Mouse (Mus musculus) left cerebral cortex, adult 2 months (tissue): ENCODE measurements at regions not wholly inside any gene's neighbourhood (a gene's known extent, or its start where the extent isn't known, plus 50 kb on each side); places are given as distances from the start of the nearest gene placed in this dataset.

Experiments
- DNase-seq, 2 experiments: peaks; one replicate each; pipeline ENCODE4 v3.0.0; 2021 to 2022; ENCODE audit warnings: low spot score in 2 of 2, mixed read lengths in 1 of 2; ENCODE audit errors: extremely low spot score in 1 of 2
- H3K27ac ChIP-seq: fragments of 200-600 bp; 2 replicates; pipeline ENCODE4 v1.8.1; 2022
- H3K4me3 ChIP-seq: fragments of 200-600 bp; 2 replicates; pipeline ENCODE4 v1.8.1; 2022
- CTCF ChIP-seq: fragments of 200-600 bp; IDR thresholded peaks from 2 replicates; pipeline ENCODE4 v1.8.1; 2022; ENCODE audit warnings: antibody characterized with exemption, mild to moderate bottlenecking, moderate library complexity
- intact Hi-C: fragments of 180-260 bp; cut with DNase I; formaldehyde crosslinking; loops from one replicate; pipeline ENCODE4 v1.15.1; 2025

DNA sequence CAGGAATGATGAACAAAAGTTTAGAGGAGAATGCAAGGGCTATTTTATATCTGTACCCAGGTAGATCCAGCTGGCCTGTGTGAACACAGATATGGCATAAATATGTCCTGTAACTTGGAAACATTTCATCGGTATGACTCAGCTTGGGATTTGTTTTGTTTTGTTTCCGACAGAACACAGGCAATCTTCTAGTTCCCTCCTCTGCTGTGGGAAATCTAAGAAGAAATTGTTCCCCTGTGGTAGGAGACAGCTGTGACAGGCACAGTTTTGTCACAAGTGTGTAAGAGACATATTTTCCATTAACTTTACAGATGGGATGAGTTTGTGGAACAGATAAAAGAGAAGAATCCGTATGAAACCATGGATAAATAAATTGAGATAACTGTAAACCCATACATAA lies 687.0 kb downstream of the Tpm3-rs7 start:
- DNase-seq = no peak
- intact Hi-C loops = no loop called here
- TF ChIP-seq CTCF = no peak
- no peak overlapping the region for H3K4me3 ChIP-seq
- no peak overlapping the region; the same call in 1 of the 2 replicates for H3K27ac ChIP-seq

GRCm38 (mm10) chr14:114002420-114002819 lies 688.0 kb downstream of the Tpm3-rs7 start:
- Histone ChIP-seq H3K27ac (peak overlapping the region; percentile 41; the same call in 1 of the 2 replicates), H3K4me3 (no peak overlapping the region)
- TF ChIP-seq CTCF = no peak
- DNase-seq = peak in 1 of 2 experiments; percentile 13
- intact Hi-C loops = no loop called here

DNA sequence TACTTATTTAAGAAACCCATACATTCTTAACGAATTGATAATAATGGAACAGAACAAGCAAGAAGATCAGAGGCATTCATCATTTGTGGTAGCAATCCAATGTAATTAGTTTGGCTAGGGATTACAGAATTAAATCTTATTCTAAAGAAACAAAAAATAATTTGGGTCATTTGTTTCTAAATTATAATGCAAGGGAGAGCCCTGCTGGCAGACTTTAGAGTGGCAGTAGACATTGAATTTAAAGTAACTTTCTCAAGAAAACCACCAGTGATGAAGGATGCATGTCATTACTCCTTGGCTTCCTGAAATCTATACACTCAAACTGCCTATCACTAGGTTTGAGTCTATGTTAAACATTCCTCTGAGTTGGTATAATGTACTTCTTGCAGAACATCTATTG lies 722.7 kb downstream of the Tpm3-rs7 start:
- intact Hi-C loops = loop anchor here (10.0 kb wide), 1 partner anchor 528 kb away; no protein-coding TSS in a partner anchor

DNA sequence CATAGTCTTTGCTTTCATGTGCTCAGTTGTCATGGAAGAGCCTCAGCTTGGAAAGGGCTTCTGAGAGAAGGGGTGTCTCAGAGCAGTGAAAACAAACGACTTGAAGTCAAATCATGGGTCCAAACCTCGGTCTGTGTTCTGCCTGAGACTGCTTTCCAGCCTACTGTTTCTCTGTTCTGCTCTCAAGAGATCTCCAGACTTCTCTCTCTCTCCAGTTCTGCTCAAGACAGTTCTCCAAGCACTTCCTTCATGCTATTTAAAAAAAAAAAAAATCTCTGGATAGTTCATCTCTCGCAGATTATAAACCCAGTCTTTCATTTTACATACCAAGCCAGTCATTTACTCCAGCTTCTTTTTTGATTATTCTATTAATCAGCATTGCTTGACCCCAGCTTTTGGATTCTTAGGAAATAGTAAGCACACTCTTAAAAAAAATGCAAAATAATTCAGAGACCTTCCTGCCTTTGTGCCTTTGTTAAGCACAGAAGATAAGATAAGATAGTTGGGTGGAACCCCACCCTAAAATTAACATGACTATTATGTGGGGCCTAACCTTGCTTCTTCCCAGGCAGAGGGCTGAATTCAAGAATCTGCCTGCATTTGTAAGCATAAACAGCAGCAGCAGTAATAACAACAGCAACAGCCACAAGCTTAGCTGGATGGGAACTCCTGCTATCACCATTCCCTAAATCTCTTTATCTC lies 724.4 kb downstream of the Tpm3-rs7 start:
- no peak for TF ChIP-seq CTCF
- intact Hi-C loops = loop anchor here (10.0 kb wide), 1 partner anchor 526 kb away; no protein-coding TSS in a partner anchor
- Histone ChIP-seq H3K4me3 (no peak overlapping the region), H3K27ac (no peak overlapping the region)
- DNase-seq = no peak

More for the DNA sequence above, 722.7 kb downstream of the Tpm3-rs7 start:
- no peak for DNase-seq
- peak; percentile 40 for TF ChIP-seq CTCF
- no peak overlapping the region for H3K4me3 ChIP-seq
- no peak overlapping the region for H3K27ac ChIP-seq

DNA sequence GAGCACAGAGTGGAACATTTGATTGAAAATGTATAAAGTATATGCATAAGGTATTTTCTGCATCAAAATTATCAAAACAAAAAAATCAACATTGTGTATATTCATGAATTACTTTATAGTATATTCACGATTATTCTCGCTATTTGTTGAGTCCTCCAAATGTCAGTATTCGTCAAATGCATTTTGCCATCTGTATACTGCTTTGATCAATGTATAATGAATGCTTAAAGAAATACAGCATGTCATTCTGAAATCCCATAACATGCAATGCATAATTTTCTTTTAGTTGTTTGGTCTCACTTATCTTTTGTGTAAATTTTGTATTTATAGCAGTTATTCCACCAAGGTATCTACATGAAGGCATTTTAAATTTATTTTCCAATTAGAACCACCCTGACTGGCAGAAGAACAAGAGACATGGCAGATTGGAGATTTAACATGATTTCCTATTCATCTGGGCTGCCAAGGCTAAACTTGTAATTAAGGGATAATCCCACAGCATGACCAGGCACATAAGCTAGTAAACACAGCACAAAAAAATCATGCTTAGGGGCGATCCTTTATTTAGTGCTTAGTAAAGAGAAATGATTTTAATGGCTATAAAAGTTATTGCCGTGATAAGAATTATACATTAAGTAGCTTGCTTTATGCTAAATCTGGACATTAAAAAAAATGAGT lies 739.3 kb downstream of the Tpm3-rs7 start:
- no peak for DNase-seq
- intact Hi-C loops = no loop called here
- H3K27ac ChIP-seq = no peak overlapping the region

GRCm38 (mm10) chr14:114061347-114061746 lies 746.9 kb downstream of the Tpm3-rs7 start:
- intact Hi-C loops = no loop called here
- no peak for TF ChIP-seq CTCF

More for the DNA sequence above, 739.3 kb downstream of the Tpm3-rs7 start:
- no peak for TF ChIP-seq CTCF
- H3K4me3 ChIP-seq = no peak overlapping the region

DNA sequence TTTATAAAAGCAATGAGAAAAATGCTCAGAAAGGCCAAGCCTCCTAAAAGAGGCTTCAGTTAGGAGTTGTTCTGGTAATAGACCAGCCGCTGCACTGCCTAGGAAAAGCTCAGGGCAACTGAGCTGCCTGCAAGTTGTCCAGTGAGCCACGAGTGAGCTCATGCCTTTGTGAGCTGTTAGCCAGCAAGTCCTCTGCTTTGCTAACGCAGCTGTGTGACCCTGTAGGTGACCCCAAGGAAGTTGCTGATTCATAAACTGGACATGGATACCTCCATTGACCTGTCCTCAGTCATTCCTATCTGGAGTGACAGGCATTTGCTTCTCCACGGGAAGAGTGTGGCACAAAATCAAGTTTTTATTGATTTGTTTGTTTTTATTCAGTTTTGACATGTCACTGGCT lies 748.2 kb downstream of the Tpm3-rs7 start:
- no peak for DNase-seq
- Histone ChIP-seq H3K4me3 (no peak overlapping the region), H3K27ac (no peak overlapping the region)
- intact Hi-C loops = no loop called here
- no peak for TF ChIP-seq CTCF

More at GRCm38 (mm10) chr14:114061347-114061746, 746.9 kb downstream of the Tpm3-rs7 start:
- DNase-seq = no peak
- H3K4me3 ChIP-seq = no peak overlapping the region
- H3K27ac ChIP-seq = no peak overlapping the region

GRCm38 (mm10) chr14:114073236-114073635 lies 758.8 kb downstream of the Tpm3-rs7 start:
- intact Hi-C loops = no loop called here
- no peak overlapping the region for H3K4me3 ChIP-seq
- no peak overlapping the region for H3K27ac ChIP-seq
- no peak for DNase-seq
- no peak for TF ChIP-seq CTCF

DNA sequence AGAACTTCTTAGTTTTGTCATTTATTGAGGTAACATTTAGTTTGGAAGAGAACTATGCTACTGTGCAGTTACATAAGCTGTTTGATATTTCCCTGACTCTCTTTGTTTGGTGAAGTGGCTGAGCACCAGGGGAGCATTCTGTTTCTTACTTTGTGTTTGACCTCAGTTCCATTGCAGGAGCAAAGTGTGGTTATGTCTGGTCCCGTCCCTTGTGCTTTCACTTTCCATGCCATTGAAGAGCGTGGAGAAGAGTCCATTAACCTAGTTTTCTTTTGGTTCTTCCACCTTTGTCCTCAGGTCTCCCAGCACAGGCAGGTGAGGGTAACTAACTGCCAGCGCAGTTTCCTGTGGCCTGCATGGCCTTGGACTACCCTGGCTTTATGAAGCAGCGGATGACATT lies 759.6 kb downstream of the Tpm3-rs7 start:
- intact Hi-C loops = no loop called here
- no peak for DNase-seq
- Histone ChIP-seq H3K27ac (no peak overlapping the region), H3K4me3 (no peak overlapping the region)
- no peak for TF ChIP-seq CTCF

GRCm38 (mm10) chr14:114106786-114107185 lies 792.4 kb downstream of the Tpm3-rs7 start:
- H3K4me3 ChIP-seq = no peak overlapping the region
- no peak for TF ChIP-seq CTCF
- intact Hi-C loops = no loop called here
- no peak overlapping the region for H3K27ac ChIP-seq
- no peak for DNase-seq

- intact Hi-C loops = no loop called here
Observed at GRCm38 (mm10) chr14:114128491-114128890, 814.1 kb downstream of the Tpm3-rs7 start.

DNA sequence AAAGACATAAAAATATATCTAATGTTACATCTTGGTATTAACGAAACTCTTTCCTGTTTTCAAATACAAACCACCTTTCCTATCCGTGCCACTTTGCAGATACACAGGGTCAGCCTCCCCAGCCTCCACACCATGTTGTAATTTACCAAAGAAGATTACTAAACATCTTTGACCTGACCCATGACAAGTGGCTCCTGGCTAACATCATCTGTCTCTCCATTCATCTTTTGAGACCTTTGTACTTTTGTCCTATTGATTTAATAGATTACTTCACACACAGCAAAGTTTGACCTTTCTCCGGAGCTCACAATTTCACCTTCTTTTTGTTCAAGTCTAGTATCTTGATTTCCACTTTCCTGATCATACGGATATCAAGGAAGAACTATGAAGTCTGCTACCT lies 851.6 kb downstream of the Tpm3-rs7 start:
- no peak for TF ChIP-seq CTCF
- Histone ChIP-seq H3K27ac (no peak overlapping the region), H3K4me3 (no peak overlapping the region)
- intact Hi-C loops = no loop called here
- DNase-seq = no peak

More at GRCm38 (mm10) chr14:114128491-114128890, 814.1 kb downstream of the Tpm3-rs7 start:
- no peak for DNase-seq
- Histone ChIP-seq H3K4me3 (no peak overlapping the region), H3K27ac (no peak overlapping the region)
- no peak for TF ChIP-seq CTCF
